Mouse (Mus musculus) urinary bladder, postnatal 25 days (tissue): ENCODE data around the gene Mylk2.

Source experiments
- DNase-seq: peaks from one replicate; pipeline ENCODE4 v3.0.0; 2022; ENCODE audit warnings: low spot score

The Mylk2 gene

DNA sequence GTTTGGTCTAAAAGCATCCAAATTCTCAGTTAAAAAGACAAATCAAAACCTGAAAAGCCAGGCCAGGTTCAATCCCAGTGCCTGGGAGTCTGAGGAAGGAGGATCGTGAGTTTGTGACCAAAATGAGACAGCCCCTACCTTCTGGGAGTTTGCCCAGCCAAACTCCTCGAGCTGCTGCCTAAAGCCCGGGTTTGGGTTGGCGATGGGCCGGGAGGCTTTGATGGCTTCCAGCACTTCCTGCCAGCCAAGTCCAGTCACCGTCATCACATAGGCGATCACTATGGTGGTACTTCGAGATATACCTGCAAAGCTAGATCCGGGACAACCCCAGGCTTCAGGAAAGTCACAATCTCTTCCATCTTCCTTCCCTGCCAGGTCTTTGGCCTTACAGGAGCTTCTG, 32.9 kb downstream of the Mylk2 start:
- no peak for DNase-seq

DNA sequence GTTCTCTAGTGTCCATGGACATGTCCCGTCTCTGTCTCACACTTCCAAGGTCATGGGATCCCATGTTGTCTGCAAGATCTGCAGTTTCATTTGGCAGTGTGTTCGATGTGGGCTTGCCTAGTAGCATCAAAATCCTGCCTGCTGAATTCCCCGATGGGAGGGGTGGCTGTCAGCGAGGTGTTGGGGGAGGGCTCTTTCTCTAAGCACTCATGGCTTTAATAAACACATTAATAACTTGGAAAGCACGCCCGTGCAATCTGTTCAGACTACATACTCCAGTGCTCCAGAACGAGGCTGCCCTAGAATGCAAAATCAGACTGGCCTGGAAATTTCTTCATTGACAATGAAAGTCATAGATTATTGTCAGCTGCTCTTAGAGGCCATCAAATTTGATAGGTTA, 35.9 kb downstream of the Mylk2 start:
- DNase-seq: no peak

DNA sequence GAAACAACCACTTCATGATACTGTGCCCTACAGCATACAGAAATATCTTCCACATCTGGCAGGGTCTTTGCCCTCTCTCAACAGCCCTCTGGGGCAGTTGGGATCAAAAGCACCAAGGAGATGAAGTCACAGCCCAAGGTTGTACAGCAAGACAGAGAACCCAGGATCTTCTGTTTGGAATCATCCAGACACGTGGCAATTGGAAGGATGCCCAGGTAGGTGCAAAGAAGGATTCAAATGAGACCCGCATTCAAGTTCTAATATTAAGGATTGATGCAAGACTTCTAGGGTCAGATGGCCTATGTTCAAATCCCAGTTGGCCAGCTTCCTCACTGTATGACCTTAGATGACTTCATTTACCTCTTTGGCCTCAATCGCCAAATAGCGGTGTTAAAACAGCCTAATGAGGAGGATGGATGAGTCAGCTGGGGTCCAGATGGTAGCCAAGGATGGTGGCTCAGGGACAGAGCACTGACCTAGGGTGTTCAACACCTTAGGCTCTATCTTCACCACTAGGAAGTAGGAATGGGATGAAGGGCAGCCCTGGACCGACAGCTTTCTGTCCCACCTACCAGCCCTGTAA, 37.4 kb downstream of the Mylk2 start:
- DNase-seq: no peak

DNA sequence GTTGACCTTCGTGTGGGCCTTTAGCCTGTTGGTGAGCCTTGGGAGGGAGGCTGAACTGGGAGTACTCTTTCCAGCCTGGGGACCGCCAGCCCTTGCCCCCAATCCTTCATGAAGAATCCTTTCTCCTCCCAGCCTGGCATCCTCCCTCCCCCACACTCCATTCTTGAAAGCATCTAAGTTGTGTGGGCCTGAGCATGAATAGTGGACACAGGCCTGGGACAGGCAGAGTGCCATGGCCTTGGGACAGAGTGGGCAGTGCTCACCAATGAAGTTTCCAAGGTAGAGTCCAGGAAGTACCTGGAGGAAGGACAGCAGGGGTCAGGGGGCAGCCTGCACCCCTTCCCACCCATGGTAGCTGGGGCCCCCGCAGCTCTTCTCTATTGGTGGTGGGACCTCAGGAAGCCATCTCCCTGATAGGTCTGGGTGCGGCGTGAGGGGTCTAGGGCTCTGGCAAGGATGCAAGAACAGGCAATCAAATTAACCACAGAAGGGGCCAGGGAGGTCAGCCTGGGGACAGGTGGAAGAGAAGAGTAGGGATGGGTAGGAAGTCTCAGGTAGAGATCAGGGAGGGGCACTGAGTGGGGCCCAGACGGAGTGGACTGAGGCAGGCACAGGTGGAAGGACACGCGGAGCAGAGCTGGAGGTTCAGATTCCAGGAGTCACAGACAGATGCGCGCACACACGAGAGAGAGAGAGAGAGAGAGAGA, 39.4 kb downstream of the Mylk2 start:
- no peak for DNase-seq

DNA sequence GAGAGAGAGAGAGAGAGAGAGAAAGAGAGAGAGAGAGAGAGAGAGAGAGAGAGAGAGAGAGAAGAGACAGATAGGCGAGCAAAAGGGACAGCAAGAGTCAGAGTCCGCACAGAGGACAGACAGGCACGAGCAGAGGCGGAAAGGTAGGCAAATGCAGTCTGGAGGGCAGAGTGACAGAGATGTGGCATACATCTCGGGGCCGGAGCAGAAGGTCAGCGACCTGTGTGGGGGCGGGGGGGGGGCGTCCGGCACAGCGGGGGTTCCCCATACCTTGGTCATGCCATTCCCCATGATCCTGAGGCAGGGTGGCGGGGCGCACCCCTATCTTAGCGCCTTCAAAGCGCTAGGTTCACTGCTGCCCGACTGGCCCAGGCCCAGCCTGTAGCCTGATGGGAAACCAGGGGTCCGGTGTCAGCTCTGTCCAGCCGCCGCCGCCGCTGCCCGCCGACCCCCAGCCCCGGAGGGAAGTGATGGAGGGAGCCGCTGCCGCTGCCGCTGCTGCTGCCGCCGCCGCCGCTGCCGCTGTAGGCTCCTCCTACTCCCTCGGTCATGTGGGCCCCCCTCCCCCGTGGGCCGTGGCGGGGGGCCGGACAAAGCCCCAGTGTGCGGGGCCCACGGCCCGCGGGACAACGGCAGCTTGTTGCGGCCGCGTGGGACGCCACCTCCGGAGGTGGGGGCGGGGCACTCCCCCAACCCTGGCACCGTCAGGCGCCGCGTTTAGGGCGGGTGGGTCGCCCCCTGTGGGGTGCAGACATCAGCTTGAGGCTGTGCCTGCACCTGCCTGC, 40.1 kb downstream of the Mylk2 start, which contains the start of gene Dusp15:
TSS of gene Dusp15 (minus strand) at position 634 of the 785 bp plus-strand sequence.
- no peak for DNase-seq

DNA sequence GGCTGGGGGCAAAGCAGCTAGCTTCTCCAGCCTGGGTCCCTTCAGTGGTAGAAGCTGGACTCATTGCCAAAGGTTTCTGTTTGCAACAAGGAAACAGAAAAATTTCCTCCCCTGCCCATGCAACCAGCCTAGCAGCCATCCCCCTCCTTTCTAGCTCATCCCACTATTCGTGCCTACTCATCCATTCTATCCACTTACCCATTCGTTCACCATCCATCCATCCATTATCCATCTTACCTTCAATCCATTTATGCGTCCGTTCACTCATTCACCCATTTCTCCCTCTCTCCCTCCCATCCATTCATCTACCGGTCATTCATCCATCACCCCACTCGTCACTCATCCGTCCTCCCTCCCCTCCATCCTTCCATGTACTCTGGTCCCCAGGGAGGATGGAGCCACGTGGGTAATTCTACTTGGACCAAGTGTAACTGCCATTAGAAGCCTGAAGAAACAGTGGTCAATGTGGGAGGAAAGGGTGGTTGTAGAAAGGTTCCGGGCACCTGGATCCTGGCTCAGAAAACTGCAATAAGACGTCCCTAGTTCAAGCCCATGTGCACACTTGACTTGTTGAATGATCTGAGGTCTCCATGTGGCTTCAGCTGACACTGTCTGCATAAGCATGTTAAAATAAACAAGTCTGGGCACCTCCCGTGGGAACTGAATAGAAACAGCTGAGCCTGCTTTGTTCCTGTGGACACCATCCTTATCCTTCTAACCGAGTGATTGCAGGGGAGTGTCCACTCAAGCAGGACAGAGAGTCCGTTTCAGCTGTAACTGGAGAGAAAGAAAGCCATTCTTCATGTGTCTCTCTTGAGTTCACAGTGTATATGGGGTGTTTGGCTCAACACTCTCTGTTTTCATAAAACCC, 40.9 kb downstream of the Mylk2 start:
- no peak for DNase-seq

DNA sequence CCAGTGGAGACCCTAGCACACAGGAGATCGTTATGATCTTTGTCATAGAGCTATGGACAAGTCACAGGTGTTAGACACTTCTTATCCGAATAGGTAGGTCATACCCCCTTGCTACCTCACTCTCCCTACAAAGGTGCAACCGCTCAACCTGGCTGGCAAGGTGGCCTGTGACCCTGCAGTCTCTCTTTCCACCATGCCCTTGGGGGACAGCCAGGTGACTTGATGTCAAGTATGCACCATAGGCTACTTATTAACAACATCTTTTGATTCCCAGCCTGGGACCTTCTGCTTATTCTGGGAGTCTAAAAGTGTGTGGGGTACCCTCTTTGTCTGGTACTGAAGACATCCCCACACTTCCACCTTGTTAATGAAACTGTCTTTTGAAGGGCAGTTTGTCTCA, 47.0 kb downstream of the Mylk2 start:
- DNase-seq: no peak

DNA sequence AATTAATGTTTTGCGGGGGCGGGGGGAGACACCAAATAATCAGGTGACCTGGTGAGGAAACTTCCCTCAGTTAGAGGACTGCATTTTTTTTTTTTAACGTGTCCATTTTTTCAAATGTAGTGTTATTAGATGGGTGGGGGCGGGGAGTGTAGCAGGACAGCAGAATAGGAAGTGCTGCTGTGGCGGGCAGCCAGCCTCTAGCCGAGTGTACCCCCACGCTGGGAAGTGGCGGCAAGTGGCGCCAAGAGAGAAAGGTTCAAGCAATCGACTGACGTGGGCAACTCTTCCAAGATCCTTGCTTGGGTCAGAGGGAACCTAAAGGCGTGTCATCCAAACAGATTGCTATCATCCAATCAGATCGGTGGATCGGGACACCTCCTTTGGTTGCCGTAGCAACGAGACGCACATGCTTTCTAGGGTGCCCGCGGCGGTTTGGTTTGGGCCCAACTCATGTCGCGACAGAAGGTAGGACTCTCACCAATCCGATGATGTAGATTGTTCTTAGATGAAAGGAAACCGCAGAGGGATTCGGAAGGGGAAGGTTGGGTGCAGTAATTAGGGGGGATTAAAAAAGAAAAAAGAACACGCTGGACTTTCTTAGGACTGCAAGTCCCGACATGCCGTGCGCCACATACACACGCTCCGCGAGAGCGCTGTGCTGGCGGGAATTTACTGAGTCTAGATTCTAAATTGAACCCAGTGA, 51.1 kb downstream of the Mylk2 start, which contains the start of gene Ttll9:
TSS of gene Ttll9 (plus strand) at position 395 of the 703 bp plus-strand sequence.
- peak; percentile 54 for DNase-seq

DNA sequence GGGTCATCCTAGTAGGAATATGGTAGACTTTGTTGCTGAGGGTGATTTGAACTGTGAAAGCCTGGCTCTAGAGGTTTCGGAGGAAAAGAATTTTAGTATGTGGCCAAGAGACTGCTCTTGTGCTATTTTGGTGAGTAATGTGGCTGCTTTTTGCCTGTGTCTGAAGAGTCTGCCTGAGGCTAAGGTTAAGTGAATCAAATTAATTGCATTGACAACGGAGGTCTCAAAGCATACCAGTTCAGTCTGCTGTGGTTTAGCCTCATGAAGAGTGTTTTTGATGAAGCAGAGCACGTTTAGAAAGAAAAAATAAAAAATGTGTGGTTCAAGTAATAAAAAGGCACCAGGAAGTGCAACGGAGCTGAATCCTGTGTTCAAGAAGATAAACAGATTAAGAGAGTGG, 54.4 kb downstream of the Mylk2 start:
- no peak for DNase-seq
